Mouse (Mus musculus) R1 (cell line): ENCODE data around the gene Smbd1.

Source experiments
- DNase-seq: peaks from one replicate; pipeline ENCODE4 v3.0.0-alpha.2; 2018; ENCODE audit warnings: low read depth, low spot score

Smbd1 gene

GRCm38 (mm10) chr16:32813362-32813761 lies 3.1 kb upstream of the Smbd1 start:
- peak; percentile 81 for DNase-seq

GRCm38 (mm10) chr16:32812888-32813361 lies 2.6 kb upstream of the Smbd1 start:
- peak; percentile 91 for DNase-seq

GRCm38 (mm10) chr16:32807408-32808185 lies 2.7 kb downstream of the Smbd1 start:
- DNase-seq = no peak

- DNase-seq = no peak
These were observed 5.1 kb downstream of the Smbd1 start for GRCm38 (mm10) chr16:32805151-32805550.

DNA sequence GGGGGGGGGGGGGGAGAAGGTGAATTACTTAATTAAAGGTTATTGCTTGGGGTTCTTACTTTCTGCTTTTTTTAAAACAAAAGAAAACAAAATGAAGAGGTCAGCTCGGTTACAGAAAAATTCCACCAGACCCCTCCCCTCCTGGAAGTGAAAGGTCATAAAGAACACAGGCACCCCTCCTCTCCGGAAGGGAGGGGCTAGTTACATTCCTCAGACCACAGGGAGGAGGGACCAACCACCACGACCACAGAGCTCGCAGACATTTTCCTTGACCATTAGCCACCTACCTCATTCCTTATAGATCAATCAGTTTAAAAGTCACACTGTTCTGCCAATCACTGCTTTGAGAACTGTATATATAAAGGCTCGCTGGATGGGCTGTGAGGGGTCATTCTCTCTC lies 6.4 kb downstream of the Smbd1 start:
- peak; percentile 95 for DNase-seq

- peak; percentile 80 for DNase-seq
These were observed 6.9 kb downstream of the Smbd1 start for GRCm38 (mm10) chr16:32803252-32803853.

- no peak for DNase-seq
These were observed 12.9 kb downstream of the Smbd1 start, which contains the start of gene Muc20 for GRCm38 (mm10) chr16:32797426-32797689. Muc20 (minus strand) TSS chr16:32797435.

DNA sequence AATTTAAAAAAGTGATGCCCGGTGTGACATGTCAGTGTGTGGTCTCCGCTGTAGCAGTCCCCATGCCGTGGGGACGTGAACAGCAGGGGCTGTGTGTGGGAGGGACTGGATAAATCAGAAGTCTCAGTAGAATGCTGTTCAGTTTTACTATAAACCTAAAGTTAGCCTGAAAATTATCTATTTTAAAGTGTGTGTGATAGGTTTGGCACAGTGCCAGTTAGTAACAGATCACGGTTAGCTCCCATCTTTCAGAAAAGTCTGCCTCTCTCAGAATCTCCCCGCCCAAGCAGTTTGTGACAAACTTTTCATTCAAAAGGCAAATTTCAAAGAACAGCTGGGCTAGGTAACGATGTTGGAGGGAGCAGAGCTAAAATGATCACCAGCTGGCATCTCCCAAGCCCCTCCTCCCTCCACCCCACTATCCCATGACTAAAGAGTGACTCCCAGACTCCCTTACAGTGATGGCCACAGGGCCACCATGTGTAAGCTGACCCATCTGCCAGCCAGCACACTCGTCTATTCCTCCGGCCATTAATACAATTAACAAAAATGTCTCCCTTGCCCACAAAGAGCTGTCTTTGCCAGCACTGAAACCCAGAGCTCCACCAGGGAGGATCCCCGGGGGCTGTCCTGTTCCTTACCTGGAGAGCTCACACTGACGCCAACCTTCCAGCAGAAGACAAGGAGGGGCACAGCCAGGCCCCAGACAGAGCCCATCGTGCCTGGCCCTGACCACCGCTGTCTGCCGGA lies 13.4 kb downstream of the Smbd1 start:
- no peak for DNase-seq

- no peak for DNase-seq
These were observed 15.1 kb downstream of the Smbd1 start for GRCm38 (mm10) chr16:32795177-32795576.

- no peak for DNase-seq
These were observed 20.2 kb downstream of the Smbd1 start for GRCm38 (mm10) chr16:32790056-32790455.

DNA sequence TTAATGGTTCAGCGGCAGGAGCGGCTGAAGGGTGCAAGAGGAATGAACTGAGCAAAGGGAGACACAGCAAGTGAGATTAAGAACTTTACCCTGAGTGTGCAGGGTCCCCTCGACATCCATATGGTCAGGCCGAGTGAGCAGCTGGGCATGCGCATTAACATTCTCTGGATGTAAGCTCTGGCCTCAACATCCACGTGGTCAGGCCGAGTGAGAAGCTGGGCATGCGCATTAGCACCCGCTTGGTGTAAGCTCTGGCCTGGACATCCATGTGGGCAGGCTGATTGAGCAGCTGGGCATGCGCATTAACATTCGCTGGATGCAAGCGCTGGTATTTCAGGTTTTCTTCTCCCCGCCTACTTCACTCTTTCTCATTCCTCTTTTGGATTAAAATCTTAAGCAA lies 25.4 kb downstream of the Smbd1 start:
- DNase-seq = peak; percentile 39

GRCm38 (mm10) chr16:32783324-32784062 lies 26.8 kb downstream of the Smbd1 start:
- DNase-seq = no peak

GRCm38 (mm10) chr16:32778956-32779355 lies 31.3 kb downstream of the Smbd1 start:
- DNase-seq = no peak

- no peak for DNase-seq
These were observed 33.6 kb downstream of the Smbd1 start for GRCm38 (mm10) chr16:32776676-32777075.

- DNase-seq = no peak
These were observed 43.4 kb downstream of the Smbd1 start for GRCm38 (mm10) chr16:32766904-32767303.

GRCm38 (mm10) chr16:32764961-32765360 lies 45.3 kb downstream of the Smbd1 start:
- DNase-seq = no peak

DNA sequence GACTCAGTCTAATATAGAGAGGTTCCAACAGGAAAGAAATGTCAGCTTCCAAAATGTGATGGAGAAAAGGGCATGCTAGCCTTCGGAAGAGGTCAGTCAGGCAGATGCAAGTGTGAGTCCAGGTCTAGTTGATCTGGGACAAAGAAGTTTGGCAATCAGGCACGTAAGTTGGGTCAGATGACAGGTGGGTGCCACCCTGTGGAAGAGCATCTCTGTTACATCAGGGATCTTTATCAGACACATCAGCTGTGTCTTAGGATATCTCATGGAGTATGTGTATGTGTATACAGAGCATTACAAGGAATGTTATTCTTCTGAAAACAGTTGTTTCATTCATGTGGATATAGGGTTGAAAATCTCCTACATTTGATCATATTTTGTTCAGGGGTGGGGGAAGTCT lies 45.7 kb downstream of the Smbd1 start:
- DNase-seq = no peak
